Mouse (Mus musculus) liver, adult 2 months (tissue): ENCODE results near the gene Gm20594. TPM values are rescaled to one million over a fixed set of nuclear protein-coding genes. Genes with fewer than 3 reads are reported as not detected.

Experiments
- DNase-seq: peaks from one replicate; pipeline ENCODE4 v3.0.0-alpha.2; 2011; ENCODE audit warnings: low read depth, low spot score; ENCODE audit errors: extremely low read depth
- H3K27ac ChIP-seq: fragments of 200-500 bp; replicated peaks from 2 replicates; pipeline ENCODE4 v1.5.1; 2012; ENCODE audit warnings: low read depth, mild to moderate bottlenecking, control low read depth, inconsistent platforms, low read length; ENCODE audit not compliant: insufficient read depth
- H3K27me3 ChIP-seq: fragments of 200-500 bp; 2 replicates; pipeline ENCODE4 v1.6.1; 2012; ENCODE audit warnings: mild to moderate bottlenecking, moderate library complexity, low read length, inconsistent platforms; ENCODE audit not compliant: control insufficient read depth, insufficient read depth
- H3K36me3 ChIP-seq: fragments of 200-500 bp; 2 replicates; pipeline ENCODE4 v1.6.1; 2012; ENCODE audit warnings: low read length, inconsistent platforms; ENCODE audit not compliant: control insufficient read depth, insufficient read depth
- H3K4me1 ChIP-seq: fragments of 200-500 bp; 2 replicates; pipeline ENCODE4 v1.6.1; 2011; ENCODE audit warnings: low read length; ENCODE audit not compliant: control insufficient read depth, insufficient read depth
- H3K4me3 ChIP-seq: fragments of 200-500 bp; 2 replicates; pipeline ENCODE4 v1.5.1; 2011; ENCODE audit warnings: low read depth, mild to moderate bottlenecking, control low read depth, low read length, moderate library complexity; ENCODE audit not compliant: insufficient read depth
- H3K79me2 ChIP-seq: fragments of 200-500 bp; 2 replicates; pipeline ENCODE4 v1.6.1; 2012; ENCODE audit warnings: inconsistent platforms, mild to moderate bottlenecking, low read length, moderate library complexity; ENCODE audit not compliant: control insufficient read depth, insufficient read depth
- H3K9ac ChIP-seq: fragments of 200-500 bp; 2 replicates; pipeline ENCODE4 v1.6.1; 2012; ENCODE audit warnings: low read depth, mild to moderate bottlenecking, control low read depth, inconsistent platforms, low read length
- CTCF ChIP-seq: fragments of 200-500 bp; IDR thresholded peaks from 2 replicates; pipeline ENCODE4 v1.5.1; 2011; ENCODE audit warnings: low read depth, low read length, control low read depth
- POLR2A ChIP-seq: fragments of 200-500 bp; IDR thresholded peaks from 2 replicates; pipeline ENCODE4 v1.6.1; 2011; ENCODE audit warnings: low read length, control low read depth; ENCODE audit not compliant: insufficient read depth; ENCODE audit errors: extremely low read depth
- WGBS: fragments of 180-500 bp; shearing (Covaris S2); methylation state at CpG from one replicate; pipeline ENCODE4 v1.1.7; 2018; 5-methylcytosine and 5-hydroxymethylcytosine counted together
- polyA plus RNA-seq: library from polyadenylated mRNA; depleted of rRNA; stranded (reverse); fragments of >200 nt; gene quantifications from 2 replicates; pipeline ENCODE4 v1.2.3, GENCODE M21; 2012; rRNA removed
- total RNA-seq: library from RNA; depleted of rRNA; stranded (reverse); fragments of >200 nt; gene quantifications from 2 replicates; pipeline ENCODE4 v1.2.3, GENCODE M21; 2014; rRNA removed

Gene Gm20594
- total RNA-seq, result not detected in 2 replicates
- polyA plus RNA-seq, result not detected in 2 replicates

GRCm38 (mm10) chr6:79817616-79818015, at the start of gene Gm20594:
Gene Gm20594, plus strand, starts transcription at chr6:79817916.
- TF ChIP-seq POLR2A (no peak), CTCF (no peak)
- DNase-seq, result no peak
- Histone ChIP-seq H3K36me3 (no peaks in the 10 kb centered on the region), H3K27ac (no peak within 1 kb of the TSS), H3K4me1 (no peaks in the 10 kb centered on the region), H3K27me3 (no peaks in the 10 kb centered on the region), H3K4me3 (no peak within 1 kb of the TSS), H3K9ac (no peak within 1 kb of the TSS), H3K79me2 (no peaks in the 10 kb centered on the region)
- 29% methylated on average over 1 of the region's 1 CpGs for WGBS

GRCm38 (mm10) chr6:79818114-79818513, 398 bp downstream of the Gm20594 start:
- no peak for TF ChIP-seq POLR2A
- no peak for TF ChIP-seq CTCF
- H3K4me3 ChIP-seq, result no peak overlapping the region
- H3K79me2 ChIP-seq, result no peaks in the 10 kb centered on the region
- no peaks in the 10 kb centered on the region for H3K27me3 ChIP-seq
- no peaks in the 10 kb centered on the region for H3K4me1 ChIP-seq
- no peak overlapping the region for H3K27ac ChIP-seq
- no peaks in the 10 kb centered on the region for H3K36me3 ChIP-seq
- H3K9ac ChIP-seq, result no peak overlapping the region
- no peak for DNase-seq
- 73% methylated on average over 4 of the region's 4 CpGs for WGBS

GRCm38 (mm10) chr6:79833845-79834244, 16.1 kb downstream of the Gm20594 start:
- DNase-seq, result no peak
- Histone ChIP-seq H3K4me3 (no peak overlapping the region), H3K36me3 (no peaks in the 10 kb centered on the region), H3K27ac (no peak overlapping the region), H3K4me1 (no peaks in the 10 kb centered on the region), H3K27me3 (no peaks in the 10 kb centered on the region), H3K79me2 (no peaks in the 10 kb centered on the region), H3K9ac (no peak overlapping the region)
- 69% methylated on average over 4 of the region's 4 CpGs for WGBS
- no peak for TF ChIP-seq CTCF
- no peak for TF ChIP-seq POLR2A

GRCm38 (mm10) chr6:79846829-79847228, 29.1 kb downstream of the Gm20594 start:
- no peaks in the 10 kb centered on the region for H3K79me2 ChIP-seq
- H3K27me3 ChIP-seq, result no peaks in the 10 kb centered on the region
- WGBS, result 85% methylated on average over 1 of the region's 1 CpGs
- H3K9ac ChIP-seq, result no peak overlapping the region
- DNase-seq, result no peak
- no peaks in the 10 kb centered on the region for H3K4me1 ChIP-seq
- TF ChIP-seq CTCF, result no peak
- TF ChIP-seq POLR2A, result no peak
- H3K27ac ChIP-seq, result no peak overlapping the region
- H3K4me3 ChIP-seq, result no peak overlapping the region
- H3K36me3 ChIP-seq, result no peaks in the 10 kb centered on the region

Other genes with a start within 250 kb of the Gm20594 start
- not detected in 2 replicates for gene Lrrtm4, start 201.0 kb downstream of the Gm20594 start, total RNA-seq
- not detected in 2 replicates for gene Lrrtm4, start 201.0 kb downstream of the Gm20594 start, polyA plus RNA-seq